Comparison of ENCODE assay signal across 9 mouse cellular contexts in genomic region chr11:66526981-66527320, GRCm38 (mm10). TPM values are rescaled to one million over a fixed set of nuclear protein-coding genes. Genes with fewer than 3 reads are reported as not detected.
DNase-seq lines count a peak whose midpoint lies in the region; ATAC-seq and TF ChIP-seq lines count a peak whose summit lies in the region.
"Had no signal": no experiment of that assay in that cellular context is flagged by ENCODE, and none has a peak within 500 bp of the region (broad histone marks: within the 10 kb centered on the region; RNA-seq: fewer than 3 reads in every experiment).

No protein-coding gene starts in this region.

- TF ChIP-seq POLR2A in kidney, adult 2 months (IDR thresholded peaks at IDR 0.05; ENCODE audit: low read depth, low read length) = no peak
- TF ChIP-seq POLR2A in brain, embryonic 14.5 days (IDR thresholded peaks at IDR 0.05; ENCODE audit: borderline replicate concordance, extremely low read depth, insufficient read depth, insufficient read length, poor library complexity, severe bottlenecking) = no peak

- H3K4me2 ChIP-seq in kidney, embryonic 14.5 days (replicated peaks; ENCODE audit: low read depth, low read length) = peak overlapping the region; percentile 91
- peak overlapping the region; percentile 91 for H3K4me2 ChIP-seq in hindbrain, embryonic 12.5 days (replicated peaks)
- H3K4me2 ChIP-seq in midbrain, embryonic 12.5 days (replicated peaks) = peak overlapping the region; percentile 84

- peak; percentile 40; the same call in 1 of the 2 replicates for ATAC-seq in kidney, embryonic 14.5 days (ENCODE audit: low FRiP score, low TSS enrichment)
- peak; percentile 29 for ATAC-seq in hindbrain, embryonic 12.5 days (ENCODE audit: low FRiP score)
- no peak for ATAC-seq in midbrain, embryonic 12.5 days (ENCODE audit: low FRiP score, low read depth)

- H3K4me1 ChIP-seq in kidney, embryonic 14.5 days (ENCODE audit: control insufficient read depth, insufficient read depth, low read length) = no peaks in the 10 kb centered on the region
- H3K4me1 ChIP-seq in kidney, adult 2 months (ENCODE audit: control insufficient read depth, insufficient read depth, low read length) = no peaks in the 10 kb centered on the region
- peaks cover 19% of the 10 kb centered on the region for H3K4me1 ChIP-seq in hindbrain, embryonic 12.5 days
- H3K4me1 ChIP-seq in midbrain, embryonic 12.5 days = 0 out of 2 replicates have a peak, but pooled peaks cover 13% of the 10 kb centered on the region

- H3K9me3 ChIP-seq in kidney, embryonic 14.5 days (ENCODE audit: control insufficient read depth, low read length) = no peaks in the 10 kb centered on the region
- H3K9me3 ChIP-seq in hindbrain, embryonic 12.5 days (replicated peaks) = no peaks in the 10 kb centered on the region
- no peaks in the 10 kb centered on the region for H3K9me3 ChIP-seq in midbrain, embryonic 12.5 days

- H3K27me3 ChIP-seq in kidney, embryonic 14.5 days (ENCODE audit: control insufficient read depth, insufficient read depth, low read length) = peaks cover 62% of the 10 kb centered on the region
- peaks cover 2% of the 10 kb centered on the region; the same call in 1 of the 2 replicates for H3K27me3 ChIP-seq in kidney, adult 2 months (replicated peaks; ENCODE audit: control insufficient read depth, insufficient read depth, low read length)
- peaks cover 64% of the 10 kb centered on the region for H3K27me3 ChIP-seq in hindbrain, embryonic 12.5 days
- peaks cover 91% of the 10 kb centered on the region for H3K27me3 ChIP-seq in midbrain, embryonic 12.5 days

- no peak for TF ChIP-seq CTCF in kidney, adult 2 months (conservative IDR thresholded peaks at IDR 0.05; ENCODE audit: insufficient read depth, insufficient read length, low read depth, low read length)
- TF ChIP-seq CTCF in brain, embryonic 14.5 days (IDR thresholded peaks at IDR 0.05; ENCODE audit: borderline replicate concordance, extremely low read depth, insufficient read depth, insufficient read length) = peak; percentile 26; the same call in 1 of the 2 replicates

- DNase-seq in kidney, adult 2 months = no peak
- DNase-seq in brain, embryonic 14.5 days (ENCODE audit: low read depth) = peak; percentile 69
- no peak for DNase-seq in cerebellum, postnatal 25 days
- no peak for DNase-seq in right cerebral cortex, adult 18-20 months
- DNase-seq in right cerebral cortex, adult 2 months (ENCODE audit: low spot score in 2 of 2) = no peak
- DNase-seq: thymus, postnatal 25 days had no signal

- 5% methylated on average over 5 of the region's 5 CpGs for WGBS in kidney, embryonic 14.5 days
- WGBS in kidney, adult 2 months = 6% methylated on average over 5 of the region's 5 CpGs
- WGBS in hindbrain, embryonic 12.5 days = 7% methylated on average over 5 of the region's 5 CpGs
- WGBS in midbrain, embryonic 12.5 days = 9% methylated on average over 5 of the region's 5 CpGs

- peak overlapping the region; percentile 53 for H3K4me3 ChIP-seq in kidney, embryonic 14.5 days (ENCODE audit: low read length)
- no peak overlapping the region for H3K4me3 ChIP-seq in kidney, adult 2 months (ENCODE audit: insufficient read depth, low read depth, low read length)
- H3K4me3 ChIP-seq in hindbrain, embryonic 12.5 days = peak overlapping the region; percentile 68
- peak overlapping the region; percentile 70 for H3K4me3 ChIP-seq in midbrain, embryonic 12.5 days

- H3K27ac ChIP-seq in kidney, embryonic 14.5 days (ENCODE audit: low read depth, low read length) = no peak overlapping the region
- H3K27ac ChIP-seq in kidney, adult 2 months (ENCODE audit: insufficient read depth, low read depth, low read length) = no peak overlapping the region
- H3K27ac ChIP-seq in hindbrain, embryonic 12.5 days = no peak overlapping the region
- no peak overlapping the region for H3K27ac ChIP-seq in midbrain, embryonic 12.5 days (replicated peaks)

- H3K36me3 ChIP-seq in kidney, embryonic 14.5 days (ENCODE audit: control insufficient read depth, insufficient read depth, low read length) = no peaks in the 10 kb centered on the region
- no peaks in the 10 kb centered on the region for H3K36me3 ChIP-seq in kidney, adult 2 months (ENCODE audit: control insufficient read depth, insufficient read depth, low read length)
- no peaks in the 10 kb centered on the region for H3K36me3 ChIP-seq in hindbrain, embryonic 12.5 days
- H3K36me3 ChIP-seq in midbrain, embryonic 12.5 days = no peaks in the 10 kb centered on the region

- H3K9ac ChIP-seq in kidney, embryonic 14.5 days (ENCODE audit: low read depth, low read length) = no peak overlapping the region
- no peak overlapping the region for H3K9ac ChIP-seq in hindbrain, embryonic 12.5 days
- H3K9ac ChIP-seq in midbrain, embryonic 12.5 days (replicated peaks) = peak overlapping the region; percentile 68; the same call in 1 of the 2 replicates

RNA-seq across cellular contexts. Expression of gene Shisa6, which starts 1.2 kb away (rescaled TPM):
- 0.14 and 0.20 TPM in 2 replicates for polyA plus RNA-seq in kidney, embryonic 14.5 days (2014; fragmentation: Nextera tagmentation; extraction: Ambion mirVana)
- 0.02 and 0.08 TPM in 2 replicates for polyA plus RNA-seq in kidney, adult 2 months (2012; rRNA removed)
- 5.1 and 10.7 TPM in 2 replicates for polyA plus RNA-seq in brain, embryonic 14.5 days (2012; rRNA removed)
- 0.93 and 2.7 TPM in 2 replicates for polyA plus RNA-seq in hindbrain, embryonic 12.5 days (2016; fragmentation: Nextera tagmentation; extraction: Ambion mirVana)
- polyA plus RNA-seq in midbrain, embryonic 12.5 days (2016; fragmentation: Nextera tagmentation; extraction: Ambion mirVana) = 0.81 and 1.7 TPM in 2 replicates
